Mouse (Mus musculus) ZHBTc4 (cell line): ENCODE data around the gene Tnc.

ENCODE experiments used
- DNase-seq: peaks from one replicate; pipeline ENCODE4 v3.0.0-alpha.2; 2011; ENCODE audit warnings: low read depth, low spot score

The Tnc gene

DNA sequence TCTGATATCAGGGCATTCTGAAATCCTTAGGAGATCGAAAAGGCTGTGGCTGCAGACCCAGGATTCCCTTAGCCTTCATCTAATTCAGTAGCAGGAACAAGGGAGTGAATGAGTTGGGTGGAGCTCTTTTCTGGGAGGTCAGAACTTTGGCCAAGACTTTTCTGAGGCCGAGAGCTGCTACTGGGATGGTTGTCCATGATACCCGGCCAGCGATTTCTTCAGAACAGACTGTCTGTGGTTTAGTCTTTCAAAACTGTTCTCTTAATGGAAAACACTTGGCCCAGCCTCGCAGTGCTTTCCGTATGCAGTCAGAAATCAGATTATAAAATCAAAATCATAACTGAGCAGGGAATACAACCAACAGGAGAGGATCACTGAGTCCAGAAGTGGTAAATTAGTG lies 21.2 kb downstream of the Tnc start:
- no peak for DNase-seq

DNA sequence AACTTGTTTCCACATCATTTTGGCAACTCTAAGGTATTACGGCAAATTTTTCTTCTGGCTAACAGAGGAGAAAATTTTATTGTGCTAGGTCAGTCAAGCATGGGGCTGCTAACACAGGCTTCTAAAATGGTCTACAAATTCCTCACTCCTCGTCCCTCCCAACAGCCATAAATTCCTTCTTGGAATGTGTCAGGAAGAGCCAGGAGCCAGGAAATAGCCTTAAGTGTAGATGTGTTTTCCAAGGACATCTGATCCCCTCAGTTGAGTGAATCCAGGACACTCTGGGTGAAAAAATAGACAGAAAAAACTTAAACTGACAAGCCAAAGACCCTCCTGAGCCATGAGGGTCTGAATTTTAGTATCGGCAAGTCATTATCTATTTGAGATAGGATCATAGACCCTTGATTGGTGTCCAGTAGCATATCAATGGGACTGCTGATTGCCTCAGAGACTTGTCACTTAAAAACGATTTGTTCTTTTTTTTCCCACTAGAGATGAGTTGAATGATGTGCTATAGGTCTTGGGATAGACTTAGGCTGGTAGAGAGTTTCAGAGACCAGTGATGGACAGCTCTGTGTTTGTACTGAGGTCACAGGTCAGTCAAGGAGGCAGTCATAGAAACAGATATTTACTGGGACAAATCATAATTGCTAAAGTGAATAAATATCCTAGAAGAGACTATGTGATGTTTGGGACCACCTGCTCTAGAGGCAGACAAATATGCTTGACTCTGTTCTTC lies 22.6 kb downstream of the Tnc start:
- DNase-seq: peak; percentile 9

DNA sequence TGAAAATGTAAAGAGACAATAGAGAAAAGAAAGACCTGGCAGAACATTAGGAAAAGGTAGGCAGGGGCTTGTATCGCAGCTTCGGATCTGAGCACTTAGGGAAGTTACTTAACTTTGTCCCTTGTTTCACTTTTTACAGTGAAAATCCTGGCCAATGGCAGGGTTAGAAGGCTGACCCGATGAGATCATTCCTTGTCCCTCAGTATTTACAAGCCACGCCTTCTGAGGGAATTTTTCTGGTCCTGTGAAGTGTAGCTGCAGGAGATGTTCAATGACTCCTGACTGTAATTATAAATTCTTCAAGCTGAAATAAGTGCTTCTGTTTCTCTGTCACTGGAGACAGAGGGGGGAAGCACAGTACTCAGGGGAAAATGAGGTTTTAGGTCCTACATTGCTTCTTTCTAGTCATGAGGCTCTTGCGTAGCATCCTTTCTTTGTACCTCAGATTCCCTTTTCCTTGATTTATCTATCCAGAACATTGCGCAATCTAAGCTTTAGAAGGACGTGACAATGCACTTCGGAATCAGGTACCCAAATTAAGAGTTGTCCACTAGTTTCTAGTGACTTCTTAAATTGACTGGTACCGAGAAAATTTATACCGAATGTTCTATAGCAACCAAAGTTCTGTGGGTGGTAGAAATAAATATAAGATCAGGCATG lies 25.8 kb downstream of the Tnc start:
- no peak for DNase-seq

DNA sequence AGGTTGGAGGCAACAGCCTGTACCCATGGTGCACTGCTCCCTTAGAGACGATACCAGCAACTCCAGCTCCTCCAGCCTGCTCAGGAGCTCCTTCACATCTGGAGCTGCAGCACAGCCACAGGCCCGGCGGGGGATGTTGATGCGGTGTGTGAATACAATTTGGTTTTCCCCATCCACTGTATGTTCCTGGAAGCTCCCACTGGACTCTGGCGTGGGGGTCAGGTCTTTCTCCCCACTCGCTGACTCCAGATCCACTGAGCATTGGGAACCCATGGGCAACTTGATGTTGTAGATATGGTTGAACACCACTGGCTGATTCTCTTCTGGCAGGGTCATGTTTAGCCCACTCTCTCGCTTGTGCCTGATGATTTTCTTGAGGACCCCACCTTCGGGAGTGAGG lies 26.7 kb downstream of the Tnc start:
- no peak for DNase-seq

DNA sequence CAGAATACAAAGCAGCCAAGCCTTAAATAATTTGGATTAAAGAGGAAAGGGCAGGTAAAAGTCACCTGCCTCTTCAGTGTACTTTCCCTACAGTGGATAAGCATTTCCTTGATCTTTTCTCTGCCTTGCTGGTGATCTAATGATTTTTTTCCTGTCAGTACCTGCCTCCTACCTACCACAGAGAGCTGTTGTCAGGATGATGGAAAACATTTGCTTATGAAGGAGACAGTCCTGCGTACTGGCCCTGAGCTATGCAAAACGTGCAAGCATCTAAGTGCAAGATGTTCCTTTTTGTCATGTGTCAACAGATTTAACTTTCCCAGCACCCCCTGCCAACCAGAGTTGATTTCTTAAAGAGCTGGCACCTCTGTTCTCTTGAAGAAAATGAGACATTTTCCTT lies 35.5 kb downstream of the Tnc start:
- peak; percentile 44 for DNase-seq

DNA sequence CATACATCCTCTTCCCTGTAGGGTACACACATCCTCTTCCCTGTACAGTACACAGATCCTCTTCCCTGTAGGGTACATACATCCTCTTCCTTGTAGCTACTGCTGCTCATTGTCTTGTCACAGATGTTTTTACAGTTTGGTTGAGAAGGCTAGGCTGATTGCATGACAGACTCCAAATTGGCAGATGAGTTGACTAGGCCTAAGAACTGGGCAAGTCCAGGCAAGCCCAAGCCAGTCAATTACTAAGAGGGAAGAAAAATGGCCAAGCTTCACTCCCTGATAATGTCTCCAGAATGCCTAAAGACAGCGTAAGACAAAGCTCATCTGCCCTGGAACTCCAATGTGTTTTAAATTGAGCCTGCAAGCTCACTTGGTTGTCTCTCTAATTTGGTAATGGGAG lies 36.9 kb downstream of the Tnc start:
- peak; percentile 11 for DNase-seq

DNA sequence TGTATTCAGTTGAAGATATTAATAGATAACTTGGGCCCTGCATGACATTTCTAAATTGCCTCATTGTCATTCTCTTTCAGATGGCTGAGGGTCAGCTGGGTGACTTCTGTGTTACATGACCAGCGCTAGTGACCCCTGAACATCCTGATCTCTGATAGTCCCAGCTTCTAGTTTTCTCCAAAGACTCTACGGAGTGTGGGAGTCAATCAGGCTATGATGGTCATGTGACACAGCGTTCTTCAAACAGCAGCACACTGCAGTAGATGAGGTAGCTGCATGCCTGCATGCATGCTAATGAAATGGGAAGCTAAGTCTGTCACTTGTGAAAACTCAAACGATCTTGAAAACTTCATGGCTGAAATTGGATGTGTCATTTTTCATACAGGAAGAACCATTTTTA lies 41.6 kb downstream of the Tnc start:
- no peak for DNase-seq

DNA sequence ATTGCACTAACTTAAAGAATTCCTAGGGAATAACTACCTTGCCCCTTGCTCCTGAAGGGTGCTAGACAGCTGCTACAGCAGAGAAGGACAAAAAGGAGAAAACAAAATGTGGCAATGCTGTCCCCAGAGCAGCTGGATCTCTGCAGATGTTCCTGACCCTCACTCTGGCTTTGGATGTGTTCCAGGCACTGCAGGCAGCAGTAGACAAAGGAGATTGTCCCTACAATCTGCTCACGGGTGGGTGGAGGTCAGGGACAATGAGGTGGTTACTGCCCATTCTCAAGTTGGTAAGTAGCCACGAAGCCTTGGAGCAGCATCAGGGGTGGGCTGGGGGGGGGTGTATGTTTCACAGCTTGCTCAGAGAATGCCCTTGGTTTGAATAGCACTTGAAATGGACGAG lies 43.1 kb downstream of the Tnc start:
- no peak for DNase-seq

DNA sequence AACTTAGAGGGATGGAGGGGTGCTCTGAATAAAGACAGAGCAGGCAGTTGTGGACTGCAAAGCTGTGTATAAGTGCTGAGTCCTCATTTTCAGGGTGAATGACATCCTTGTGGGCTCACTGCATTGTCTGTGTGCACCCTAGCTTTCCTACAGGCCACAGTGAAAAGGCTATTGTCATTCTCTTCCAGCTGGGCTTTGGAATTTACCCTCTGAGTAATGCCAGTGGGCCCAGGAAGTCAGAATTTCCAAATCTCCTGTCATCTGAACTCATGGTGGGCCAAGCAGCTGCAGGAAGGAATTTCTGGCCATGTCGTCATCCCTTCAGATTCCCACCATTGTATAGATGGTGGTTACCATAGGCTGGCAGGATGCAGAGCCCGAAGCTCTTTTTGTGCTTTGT lies 44.6 kb downstream of the Tnc start:
- no peak for DNase-seq

DNA sequence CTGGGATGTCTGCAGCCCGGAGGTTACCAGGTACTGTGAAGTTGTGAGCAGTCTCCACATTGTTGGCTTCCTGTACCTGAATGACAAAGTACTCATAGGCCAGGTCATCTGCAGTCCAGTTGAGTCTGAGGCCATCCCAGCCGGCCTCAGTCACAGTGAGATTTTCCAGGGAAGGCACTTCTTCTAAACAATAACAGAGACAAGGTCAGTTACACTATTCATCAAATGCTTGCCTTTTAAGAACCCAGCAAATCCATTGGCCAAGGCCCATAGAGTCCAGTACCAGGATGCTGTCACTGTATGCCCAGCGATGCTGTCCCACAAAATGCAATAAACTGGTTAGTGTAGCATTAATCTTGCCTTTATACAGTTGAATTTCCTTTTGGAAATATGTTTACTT lies 46.0 kb downstream of the Tnc start:
- DNase-seq: no peak

DNA sequence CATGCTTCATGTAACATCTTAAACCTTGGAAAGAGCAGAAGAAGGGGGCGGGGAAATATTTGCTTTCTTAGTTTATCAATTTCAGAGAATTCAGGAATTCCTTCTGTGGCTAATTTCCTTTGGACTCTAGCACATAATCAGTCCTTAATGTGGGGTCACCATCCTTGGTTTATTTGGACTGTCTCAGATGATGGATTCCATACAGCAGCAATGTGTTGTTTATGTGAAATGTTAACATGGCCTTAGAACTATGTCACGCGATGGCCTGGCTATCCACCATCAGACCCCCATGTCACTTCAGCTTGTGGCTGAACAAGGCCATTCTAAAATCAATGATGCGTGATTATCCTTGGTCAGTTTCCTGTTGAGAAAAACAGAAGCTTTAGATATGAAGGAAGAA lies 46.5 kb downstream of the Tnc start:
- no peak for DNase-seq

DNA sequence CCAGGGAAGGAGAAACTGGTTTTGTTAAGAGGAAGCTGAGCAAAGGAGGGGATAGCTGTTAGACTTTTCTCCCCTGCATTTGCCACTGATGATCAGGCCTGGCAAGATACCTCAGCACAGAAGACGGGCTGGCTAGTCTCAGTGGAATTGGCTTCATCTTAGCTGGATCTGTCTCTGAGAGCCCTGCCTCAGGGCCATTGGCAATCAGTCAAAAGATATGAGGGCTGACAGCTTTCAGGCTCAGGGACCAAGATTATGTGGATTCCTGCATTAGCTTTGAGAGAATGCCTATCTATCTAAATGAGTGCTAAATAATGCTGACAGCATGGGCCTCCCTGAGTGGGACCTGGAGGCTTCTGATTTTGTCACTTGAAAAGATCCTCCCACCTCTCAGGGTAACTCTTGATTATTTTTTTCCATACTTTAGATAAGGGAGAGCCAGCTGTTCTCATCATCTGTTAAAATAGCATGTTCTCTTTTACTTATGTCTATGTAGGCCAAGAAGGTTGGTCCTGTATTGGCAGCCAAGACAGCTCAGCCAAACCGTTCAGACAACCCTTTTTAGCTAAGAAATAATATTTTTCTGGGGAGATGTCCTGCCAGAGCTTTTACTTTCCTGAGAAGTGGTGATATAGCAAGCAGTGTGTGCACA lies 53.2 kb downstream of the Tnc start:
- DNase-seq: no peak

DNA sequence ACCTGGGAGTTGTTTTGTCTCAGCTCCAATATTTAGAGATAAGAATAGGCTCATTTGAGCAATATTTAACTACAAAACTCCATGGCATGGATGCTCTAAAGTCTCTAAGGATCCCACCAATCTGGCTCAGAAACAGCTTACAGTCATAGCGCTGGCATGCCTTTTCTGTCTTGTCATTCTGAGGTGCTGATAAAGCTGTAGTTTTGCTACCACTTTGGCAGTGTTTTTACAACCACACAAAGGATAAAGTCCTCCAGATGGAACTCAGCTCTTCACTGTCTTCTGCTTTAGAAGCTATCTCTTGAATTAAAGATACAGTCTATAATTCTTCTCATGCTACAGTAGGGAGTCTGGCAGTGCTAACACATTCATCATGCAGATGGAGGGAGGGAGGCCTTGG lies 56.6 kb downstream of the Tnc start:
- no peak for DNase-seq

DNA sequence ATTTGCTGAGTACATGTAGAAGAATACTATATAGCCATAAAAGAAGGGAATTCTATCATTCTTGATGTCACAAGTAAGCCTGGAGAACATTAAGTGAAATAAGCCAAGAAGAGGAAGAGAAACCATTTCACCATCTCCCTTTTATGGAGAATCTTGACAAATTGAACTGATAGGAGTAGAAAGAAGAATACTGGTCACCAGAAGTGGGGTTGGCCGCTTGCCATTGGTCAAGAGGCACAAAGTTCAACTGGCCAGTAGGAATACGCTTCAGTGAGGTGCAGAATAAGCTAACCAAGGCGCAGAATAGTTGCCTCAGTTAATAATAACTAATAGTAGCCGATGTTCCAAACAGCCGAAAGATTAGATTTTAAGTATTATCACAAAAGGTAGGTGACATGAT lies 58.7 kb downstream of the Tnc start:
- no peak for DNase-seq

DNA sequence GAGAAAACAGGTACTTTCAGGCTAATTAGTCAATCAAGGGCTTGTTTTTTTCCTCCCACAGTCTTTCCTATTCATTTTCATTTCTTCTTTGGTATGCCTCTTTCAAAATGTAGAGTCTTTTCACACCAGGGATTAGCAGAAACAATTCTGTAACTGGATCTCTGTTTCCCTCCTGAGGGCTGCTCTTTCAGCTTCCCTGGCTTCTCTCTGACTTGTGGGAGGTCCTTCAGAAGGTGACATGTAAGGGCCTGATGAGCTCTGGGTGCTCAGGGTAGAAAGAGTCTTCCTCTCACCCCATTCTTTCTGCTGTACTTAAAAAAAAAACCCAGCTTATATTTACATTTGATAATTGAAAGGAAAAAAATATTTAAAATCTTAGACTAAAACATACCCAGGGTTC lies 60.2 kb downstream of the Tnc start:
- DNase-seq: no peak

DNA sequence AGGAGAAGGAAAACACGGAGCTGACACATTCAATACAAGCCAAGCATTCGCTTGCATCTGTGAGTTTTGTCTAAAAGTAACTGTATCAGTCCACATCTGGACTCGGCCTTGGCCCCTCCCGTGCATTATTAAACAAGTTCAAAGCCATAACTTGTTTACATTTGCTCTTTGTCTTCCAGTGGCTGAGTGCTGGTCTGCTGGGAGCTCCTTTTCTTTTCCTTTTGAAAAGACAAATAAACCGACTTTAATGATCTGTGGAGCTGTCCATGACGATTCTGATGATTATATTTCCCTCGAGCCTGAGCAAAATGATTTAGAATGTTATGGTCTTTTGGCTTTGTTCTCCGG lies 63.7 kb downstream of the Tnc start:
- no peak for DNase-seq

DNA sequence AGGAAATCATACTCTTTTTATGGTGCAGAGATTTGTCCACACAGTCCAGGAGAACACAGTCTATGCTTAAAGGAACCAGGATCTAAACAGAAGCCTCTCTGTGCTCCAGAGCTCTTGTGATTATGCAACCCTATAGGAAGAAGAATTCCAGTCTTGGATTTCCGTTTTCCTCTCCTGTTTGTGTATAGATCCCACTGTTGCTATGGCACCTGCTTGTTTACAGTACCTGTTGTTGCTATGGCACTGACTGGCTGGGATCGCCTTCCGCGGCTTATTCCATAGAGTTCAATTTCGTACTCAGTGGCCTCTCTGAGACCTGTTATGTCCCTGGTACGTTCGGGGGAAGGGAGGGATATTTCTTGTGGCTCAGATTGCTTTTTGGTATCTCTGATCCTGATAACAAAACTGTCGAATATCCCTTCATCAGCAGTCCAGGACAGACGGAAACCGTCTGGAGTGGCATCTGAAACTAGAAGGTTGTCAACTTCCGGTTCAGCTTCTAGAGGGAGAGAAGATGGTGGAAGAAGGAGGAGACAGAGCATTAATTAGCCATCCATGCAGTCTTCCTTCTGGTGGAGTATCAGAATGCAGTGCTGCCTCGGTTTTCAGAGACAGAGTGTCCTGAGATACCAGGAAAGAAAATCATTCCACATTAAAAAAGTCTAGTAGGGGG lies 64.3 kb downstream of the Tnc start:
- no peak for DNase-seq

DNA sequence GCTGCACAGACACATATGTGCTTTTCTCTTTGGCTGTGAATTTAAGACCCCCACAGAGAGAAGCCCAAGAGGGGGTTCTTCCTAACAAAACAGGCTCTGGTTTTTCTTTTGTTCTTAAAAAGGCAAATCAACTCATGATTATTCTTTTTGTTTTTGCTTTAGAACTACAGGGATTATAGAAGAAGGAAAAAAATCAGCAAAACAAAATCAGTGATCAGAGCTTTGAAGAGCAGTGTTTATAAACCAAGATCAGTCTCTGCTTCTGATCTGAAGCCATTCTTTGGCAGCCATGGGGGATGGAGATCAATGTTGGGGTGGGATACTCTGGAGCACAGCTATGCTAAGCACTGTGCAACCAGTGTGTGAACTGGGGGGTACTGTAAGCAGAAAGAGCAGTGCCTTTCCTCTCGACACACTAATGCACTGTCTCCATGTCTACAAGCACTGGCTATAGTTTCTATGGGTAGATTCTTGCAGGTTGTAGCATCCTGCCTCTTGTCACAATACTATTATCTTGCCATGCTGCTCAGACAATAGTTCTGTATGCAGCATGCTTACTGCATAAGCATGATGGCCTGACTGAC lies 66.5 kb downstream of the Tnc start:
- no peak for DNase-seq

DNA sequence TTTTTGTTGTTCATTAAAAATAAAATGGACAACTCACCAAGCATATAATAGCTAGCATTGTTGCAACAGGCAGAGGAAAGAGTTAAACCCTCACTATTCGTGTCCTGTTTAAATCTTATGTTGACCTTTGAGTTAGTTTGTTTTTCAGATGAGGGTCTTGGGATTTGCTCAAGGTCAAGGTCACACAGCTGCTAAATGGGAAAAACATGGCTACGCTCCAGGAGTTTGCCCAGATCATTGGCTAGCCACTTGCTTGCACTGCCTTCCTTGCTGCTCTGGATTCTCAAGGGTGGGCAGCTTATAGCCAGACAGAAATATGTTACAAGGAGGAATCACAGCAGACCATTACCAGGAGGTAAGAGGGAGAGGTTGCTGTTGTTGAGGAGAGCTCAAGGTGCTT lies 67.2 kb downstream of the Tnc start:
- DNase-seq: peak; percentile 5

DNA sequence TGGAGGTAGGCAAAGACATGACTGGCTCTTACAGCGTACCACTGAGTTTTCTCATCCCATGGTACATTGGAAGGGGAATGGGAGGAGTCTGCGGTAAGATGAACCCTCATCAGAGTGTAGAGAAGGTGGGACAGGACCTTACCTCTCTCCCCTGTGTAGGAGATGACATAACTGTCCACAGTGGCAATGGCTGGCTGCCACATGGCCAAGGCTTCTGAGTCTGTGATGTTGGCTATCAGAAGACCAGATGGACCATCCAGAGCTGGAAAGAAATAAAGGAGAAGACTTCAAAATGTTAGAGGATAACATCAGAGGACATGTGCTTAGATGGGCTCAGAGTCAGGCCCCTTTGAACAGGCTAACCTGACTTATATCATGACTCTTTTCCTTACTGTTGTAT lies 74.3 kb downstream of the Tnc start:
- no peak for DNase-seq

DNA sequence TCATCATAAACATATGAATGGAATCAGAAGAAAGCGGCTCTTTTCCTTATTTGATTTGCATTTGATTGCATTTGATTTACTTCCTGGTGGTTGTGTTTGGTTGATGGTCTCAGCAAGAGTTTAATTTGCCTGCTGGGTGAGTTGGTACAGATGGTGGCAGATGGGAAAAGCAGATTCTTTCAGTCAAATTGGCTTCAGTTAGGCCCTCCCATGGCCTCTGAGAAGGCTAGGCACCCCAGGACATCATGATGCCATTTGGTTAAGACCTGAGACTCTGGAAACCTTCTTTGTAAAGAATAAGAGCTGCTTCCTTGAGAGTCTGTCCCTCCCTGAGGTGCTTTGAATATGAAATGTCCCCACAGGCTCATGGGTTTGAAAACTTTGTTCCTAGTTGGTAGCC lies 75.1 kb downstream of the Tnc start:
- DNase-seq: no peak

DNA sequence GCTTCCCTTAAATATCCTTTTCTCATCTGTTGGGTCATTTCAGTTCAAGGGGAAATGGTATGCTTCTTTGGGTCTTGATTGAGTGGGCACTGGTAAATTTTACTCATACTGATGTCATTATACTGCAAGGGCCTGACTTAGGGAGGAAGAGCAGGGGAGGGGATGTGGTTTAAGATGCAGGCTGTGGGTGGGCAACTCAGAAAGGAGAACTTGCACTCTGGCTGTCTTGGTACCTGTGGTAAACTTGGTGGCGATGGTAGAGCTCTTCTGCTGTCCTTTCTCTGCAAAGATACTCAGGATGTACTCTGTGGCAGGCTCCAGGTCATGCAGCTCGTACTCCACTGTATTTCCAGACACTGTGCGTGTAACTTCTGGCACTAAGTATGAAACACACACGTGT lies 75.9 kb downstream of the Tnc start:
- DNase-seq: no peak
